Mouse (Mus musculus) ZHBTc4 (cell line): Measurements from ENCODE around the gene Prrt4.
"Not testable (repeated sequence)": the region's sequence is repeated elsewhere in the genome, so short reads cannot be mapped to it uniquely, and the experiment has no call there.

Experiments
- DNase-seq: peaks from one replicate; pipeline ENCODE4 v3.0.0-alpha.2; 2011; ENCODE audit warnings: low read depth, low spot score

Prrt4 gene

DNA sequence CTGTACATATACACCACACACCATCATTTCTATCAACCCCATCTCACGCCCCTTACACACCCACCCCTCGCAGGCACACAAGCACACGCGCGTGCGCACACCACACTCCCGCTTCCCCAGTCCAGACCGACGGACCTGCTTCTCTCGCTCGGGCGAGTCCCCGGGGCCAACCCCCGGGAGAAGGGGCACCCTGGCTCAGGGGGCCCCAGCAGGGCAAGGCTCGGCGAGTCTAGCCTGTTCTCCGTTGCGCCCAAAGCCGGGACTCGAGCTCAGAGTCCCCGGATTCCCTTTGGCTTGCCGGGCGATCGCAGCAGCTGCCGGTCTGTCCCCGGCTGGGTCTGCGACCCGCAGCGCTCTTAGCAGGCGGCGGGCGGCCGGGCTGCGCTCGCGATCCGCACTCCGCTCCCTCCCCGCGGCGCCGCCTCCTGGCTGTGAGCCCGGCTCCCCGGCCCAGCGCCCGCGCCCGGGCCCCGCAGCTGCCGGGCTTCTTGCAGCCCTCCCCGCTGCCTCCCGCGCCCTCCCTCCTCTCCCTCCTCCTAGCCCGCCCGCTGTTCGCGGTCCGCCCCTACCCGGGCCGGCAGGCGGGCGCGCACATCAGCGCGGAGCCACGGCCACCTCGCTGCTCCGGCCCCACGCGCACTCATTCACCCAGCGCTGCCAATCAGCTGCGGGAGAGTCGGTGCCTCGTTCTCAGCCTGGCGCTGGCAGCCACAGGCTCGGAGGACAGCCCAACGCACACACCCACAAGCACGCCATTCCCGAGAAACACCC lies at the start of gene Prrt4:
Gene Prrt4, minus strand, starts transcription at position 697 of the 771 bp plus-strand sequence.
- peak; percentile 83 for DNase-seq

DNA sequence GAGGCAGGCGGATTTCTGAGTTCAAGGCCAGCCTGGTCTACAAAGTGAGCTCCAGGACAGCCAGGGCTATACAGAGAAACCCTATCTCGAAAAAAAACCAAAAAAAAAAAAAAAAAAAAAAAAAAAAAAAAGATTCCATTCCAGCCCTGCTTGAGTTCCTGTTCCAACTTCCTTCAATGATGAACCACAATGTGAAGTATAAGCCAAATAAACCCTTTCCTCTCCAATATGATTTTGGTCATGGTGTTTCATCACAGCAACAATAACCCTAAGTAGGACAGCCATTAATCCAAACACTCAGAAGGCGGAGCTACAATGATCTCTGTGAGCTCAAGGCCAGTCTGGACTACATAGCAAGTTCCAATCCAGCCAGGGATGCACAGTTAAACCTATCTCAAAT lies 38.3 kb upstream of the Prrt4 start:
- DNase-seq, result not testable (repeated sequence)

DNA sequence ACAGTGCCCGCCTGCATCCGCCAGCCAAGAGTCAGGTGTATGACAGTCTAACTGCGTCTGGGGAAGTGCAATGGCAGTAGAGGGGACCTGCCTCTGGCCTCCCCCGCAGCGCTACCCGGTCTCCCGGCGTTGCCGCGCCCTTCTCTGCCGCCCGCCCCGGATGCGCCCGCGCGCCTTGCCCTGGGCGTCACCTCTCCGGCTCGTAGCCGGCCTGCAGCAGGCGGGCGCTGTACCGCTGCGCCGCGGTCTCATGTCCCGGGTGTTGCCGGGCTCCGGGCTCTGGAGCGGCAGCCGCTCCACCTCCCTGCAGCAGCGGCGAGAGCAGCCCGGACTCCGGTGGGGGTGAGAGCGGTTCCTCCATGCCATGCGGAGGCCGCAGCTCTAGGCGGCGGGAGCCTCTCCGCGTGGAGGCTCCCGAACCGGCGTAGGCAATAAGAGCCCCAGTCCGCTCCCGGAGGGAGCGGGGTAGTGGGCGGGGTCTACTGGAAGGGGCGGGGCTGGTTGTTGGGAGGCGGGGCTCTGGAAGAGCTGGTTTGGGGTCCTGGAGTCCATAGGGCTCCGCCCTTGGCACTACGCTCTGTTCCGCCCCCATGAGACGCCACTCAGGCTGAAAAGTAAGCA lies 36.6 kb upstream of the Prrt4 start, which contains the start of gene Impdh1:
Gene Impdh1, minus strand, starts transcription at position 484 of the 621 bp plus-strand sequence.
- peak; percentile 94 for DNase-seq

DNA sequence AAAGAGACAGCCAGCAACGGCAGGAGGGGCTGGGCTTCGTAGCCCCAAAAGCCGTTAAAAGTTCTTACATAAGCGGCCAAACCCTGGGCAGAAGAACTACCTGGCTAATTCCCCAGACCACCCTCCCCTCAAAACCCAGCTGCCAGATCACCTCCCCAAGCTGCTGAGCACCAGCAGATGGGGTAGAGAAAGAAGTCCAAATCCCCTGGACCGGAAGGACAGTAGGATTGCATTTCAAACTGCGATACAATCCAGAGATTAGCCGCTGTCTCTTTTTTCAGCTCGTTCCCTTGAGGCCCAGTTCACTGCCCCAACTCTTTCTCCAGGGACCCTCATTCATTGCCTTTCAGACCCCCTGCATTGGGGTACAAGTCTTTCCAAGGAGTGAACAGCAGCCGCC lies 35.8 kb upstream of the Prrt4 start:
- no peak for DNase-seq

DNA sequence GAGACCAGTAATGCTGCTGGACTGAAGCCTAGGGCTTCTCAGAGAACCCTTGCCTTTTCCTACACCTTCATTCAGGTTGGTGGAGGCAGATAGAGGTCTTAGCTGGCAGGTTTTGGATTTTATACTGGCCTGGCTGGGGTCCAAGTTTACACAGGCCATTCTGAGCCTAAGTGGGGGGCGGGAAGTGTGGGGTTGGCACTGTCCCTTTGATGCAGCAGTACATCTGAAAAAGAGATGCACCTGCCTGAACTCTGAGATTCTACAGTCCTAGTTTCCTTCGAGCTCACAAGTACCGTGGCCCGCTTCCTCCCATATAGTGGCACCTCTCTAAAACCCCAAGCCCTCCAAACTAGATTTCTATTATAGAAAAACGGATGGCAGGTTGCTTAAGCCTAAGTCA lies 35.4 kb upstream of the Prrt4 start:
- DNase-seq, result no peak

DNA sequence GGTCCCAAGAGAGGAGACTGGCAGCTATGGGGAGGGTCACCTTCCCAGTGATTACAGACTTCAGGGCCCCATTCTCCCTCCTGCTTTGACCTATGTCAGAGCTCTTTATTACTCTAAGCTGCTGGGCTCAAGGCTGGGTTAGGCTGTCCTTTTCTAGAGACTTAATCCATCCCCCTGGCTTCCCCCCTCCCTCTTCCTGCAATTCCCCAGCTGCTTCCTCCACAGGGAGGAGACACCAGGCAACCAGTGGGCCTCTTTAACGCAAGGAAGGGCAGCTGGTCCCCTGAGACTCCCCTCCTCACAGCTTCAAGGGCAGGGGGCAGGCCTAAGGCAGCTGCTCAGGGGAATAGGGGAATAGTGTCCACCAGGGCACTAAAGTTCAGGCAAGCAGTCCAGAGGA lies 34.9 kb upstream of the Prrt4 start:
- DNase-seq, result no peak

DNA sequence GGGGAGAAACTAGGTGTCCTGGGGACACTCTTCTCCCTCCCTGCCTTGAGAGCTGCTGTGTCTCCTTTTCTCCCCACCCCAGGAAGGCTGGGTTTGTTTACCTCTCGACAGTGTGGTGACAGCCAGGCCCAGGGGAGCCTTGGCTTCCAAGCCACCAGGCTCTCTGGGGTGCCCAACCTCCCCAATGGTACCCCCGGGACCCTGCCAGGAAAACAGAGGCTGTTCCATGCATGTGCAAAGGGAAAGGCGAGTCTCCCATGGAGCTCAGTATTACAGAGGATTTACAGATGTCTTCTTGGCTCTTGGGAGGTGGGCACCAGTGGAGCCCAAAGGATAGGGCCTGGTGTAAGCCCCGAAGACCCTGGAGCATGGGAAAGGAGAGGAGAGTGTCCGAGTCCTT lies 34.1 kb upstream of the Prrt4 start:
- DNase-seq, result no peak

DNA sequence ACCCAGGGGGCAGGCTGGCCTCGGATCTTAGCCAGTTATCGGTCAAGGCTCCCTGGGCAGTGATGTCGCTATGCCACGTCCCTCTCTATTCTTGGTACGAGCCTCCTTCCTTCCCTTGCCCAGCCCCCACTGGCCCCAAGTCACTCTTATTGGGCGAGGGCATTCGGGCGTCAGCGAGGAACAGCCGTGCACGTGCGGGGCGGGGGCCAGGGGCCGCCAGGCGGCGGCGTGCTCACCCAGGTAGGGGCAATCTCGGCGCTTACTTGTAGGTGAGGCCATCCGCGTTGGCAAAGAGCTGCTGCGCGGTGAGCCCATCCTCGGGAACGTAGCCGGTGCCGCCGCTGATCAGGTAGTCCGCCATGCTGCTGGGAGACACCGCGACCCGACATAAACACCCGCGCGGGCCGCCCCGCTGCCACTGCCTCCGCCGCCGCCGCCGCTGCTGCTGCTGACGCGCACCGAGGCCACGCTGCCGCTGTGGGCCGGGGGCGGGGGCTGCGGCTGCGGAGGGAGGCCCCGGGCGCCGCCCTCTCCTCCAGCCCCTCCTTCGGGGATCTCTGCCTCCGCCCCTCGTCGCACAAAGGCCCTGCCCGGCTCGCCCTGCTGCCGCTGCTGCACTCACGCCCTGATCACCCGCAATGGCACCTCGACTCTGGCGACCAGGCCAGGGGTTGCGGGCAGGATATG lies 32.6 kb upstream of the Prrt4 start:
- DNase-seq, result peak; percentile 93

DNA sequence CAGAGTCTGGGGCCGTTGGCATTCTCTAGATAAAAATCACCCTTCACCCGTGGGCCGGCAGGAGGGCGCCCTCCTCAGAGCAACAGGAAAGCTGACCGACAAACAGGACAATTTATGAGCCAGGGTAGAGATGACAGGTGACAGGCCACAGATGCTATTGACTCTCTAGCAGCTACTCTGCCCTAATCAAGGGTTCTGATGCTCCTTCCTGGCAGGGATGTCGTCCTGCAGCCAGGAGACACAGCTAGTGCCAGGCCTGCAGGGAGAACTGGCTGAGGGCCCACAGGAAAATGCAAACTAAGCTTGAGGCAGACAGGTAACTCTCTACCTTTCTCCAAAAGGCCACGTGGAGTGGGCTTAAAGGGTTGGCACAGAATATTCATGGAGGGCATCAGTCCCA lies 31.8 kb upstream of the Prrt4 start:
- no peak for DNase-seq

DNA sequence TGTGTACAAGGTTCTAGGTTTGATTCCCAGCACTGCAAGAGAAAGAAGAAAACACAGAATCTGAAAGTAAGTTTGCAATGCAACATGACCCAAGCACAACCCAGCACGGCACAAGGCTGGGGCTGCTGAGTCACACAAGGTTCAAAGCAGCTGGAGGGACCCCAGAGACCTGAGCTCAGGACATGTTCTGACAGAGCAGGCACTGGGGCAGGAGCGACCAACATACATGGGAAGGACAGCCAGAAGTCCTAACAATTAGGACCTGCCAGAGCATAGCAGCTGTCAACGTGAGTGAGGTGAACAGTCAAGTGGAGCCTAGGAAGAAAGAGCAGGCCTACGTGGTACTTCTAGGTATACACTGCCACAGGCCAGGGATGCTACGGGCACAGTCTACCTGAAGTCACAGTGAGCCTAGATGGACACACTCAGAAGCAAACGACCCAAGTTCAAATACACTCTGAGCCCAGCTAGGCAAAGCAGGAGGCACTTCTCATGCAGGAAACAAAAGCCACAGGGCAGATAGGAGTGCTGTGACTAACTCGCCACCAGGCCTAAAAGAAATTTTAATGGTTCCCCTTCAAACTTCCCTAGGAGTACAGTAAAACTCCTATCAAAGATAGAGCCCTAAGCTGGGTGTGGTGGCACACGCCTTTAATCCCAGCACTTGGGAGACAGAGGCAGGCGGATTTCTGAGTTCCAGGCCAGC lies 31.0 kb upstream of the Prrt4 start:
- DNase-seq, result no peak

DNA sequence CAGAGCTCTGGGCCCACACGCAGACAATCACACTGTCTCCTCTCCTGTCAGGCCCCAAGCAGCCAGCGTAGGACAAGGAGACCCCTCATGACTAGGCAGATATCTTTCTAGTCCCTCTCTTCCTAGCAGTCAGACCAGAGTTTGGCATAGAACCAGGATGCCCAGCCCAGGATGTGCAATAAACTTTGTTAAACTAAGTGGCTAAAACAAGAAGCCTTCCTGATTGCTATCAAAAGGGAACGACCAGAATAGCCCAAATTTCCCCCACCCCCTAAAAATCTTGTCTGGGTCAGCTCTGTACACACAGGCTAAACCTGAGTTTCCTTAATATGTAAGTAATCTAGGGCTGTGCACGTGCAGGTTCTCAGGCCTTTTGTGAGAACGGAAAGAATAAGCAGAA lies 28.8 kb upstream of the Prrt4 start:
- DNase-seq, result no peak

DNA sequence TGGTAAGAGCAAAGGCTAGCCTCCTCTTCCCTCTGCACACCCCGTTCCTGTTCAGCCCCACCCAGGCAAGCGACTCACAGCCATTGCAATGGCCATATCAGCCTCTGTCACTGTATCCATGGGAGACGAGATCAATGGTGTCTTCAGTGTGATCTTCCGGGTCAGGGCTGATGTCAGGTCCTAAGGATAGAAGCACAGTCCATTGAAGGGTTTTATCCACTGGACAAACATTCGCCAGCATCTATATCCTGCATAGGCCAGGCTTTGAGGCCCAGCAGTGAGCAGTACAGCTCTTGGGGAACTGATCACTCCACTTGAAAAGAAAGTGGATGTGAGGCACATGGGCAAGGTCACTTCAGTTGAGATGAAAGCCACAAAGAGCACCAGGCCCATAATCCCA lies 27.6 kb upstream of the Prrt4 start:
- no peak for DNase-seq

DNA sequence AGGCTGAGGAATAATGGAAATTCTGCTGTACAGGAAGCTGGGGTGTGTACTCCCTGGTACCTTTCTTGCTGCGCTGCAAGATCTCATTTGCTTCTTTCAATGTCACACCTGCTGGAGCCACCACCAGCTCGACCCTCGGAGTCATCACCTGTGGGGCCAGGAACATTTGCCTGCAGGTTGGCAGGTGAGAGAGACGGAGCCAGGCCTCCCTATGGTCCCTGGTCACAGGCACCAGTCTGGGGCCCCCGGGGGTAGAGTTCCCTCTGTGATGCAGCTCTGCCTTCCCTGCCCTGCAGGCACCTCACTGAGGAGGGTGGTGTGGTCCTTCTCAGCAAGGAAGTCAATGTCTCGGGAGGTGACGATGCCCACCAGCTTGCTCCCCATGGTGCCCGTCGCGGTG lies 26.6 kb upstream of the Prrt4 start:
- no peak for DNase-seq

DNA sequence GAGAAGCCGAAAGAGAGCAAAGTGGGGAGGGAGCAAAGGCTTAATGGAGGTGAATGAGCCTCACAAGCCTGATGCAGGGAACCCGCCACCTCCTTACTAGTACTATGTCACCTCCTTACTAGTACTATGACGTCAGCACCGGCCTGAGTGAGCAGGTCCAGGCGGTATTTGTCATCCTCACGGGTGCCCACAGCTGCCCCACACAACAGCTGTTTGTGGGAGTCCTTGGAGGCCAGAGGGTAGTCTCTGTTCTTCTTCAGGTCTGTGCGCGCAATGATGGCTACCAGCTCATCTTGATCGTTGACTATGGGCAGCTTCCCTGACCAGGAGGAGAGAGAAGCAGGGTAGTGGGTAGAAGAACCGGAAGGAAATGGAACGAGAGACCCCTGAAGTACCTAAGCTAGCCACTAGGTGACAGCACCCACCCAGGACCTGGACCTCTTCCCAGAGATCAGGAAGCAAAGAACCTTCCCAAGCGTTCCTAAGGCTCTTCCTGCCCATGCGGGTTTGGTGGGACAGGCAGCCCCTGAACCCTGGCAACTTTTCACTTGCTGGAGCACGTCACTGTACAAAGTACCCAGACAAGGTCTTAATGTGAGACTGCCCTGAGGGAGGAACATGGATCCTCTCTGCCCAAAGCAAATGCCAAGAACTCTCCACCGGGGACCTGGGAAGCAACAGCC lies 25.7 kb upstream of the Prrt4 start:
- DNase-seq, result peak; percentile 85

DNA sequence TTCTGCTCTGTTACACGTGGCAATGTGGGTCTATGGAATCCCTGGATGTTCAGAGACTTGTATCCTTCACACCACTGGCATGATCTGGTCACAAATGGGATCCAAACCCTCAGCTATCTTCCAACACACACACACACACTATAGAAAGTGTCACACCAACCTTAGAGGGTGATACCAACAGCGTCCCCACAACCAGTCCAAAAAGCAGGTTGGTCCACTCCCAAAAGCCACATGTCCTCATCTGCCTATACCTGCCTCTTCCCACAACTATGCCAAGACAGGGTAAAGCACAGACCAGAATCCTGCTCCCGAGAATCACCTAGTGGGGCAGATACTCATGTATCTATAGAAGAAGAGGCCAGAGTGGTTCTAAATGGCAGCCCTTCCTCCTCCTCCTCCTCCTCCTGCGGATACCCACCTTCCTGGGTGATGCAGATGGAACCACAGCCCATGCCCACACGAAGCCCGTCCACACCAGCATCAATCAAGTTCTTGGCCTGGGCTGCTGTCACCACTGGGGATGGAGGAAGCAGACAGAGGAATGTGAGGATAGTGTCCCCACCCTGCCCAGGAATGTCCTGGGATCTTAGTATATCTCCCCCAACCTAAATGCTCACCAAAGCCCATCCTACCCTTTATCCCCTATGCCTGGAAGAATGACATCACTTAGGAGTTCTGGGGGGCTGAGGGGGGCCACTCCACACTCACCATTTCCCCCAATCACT lies 24.6 kb upstream of the Prrt4 start:
- peak; percentile 64 for DNase-seq

DNA sequence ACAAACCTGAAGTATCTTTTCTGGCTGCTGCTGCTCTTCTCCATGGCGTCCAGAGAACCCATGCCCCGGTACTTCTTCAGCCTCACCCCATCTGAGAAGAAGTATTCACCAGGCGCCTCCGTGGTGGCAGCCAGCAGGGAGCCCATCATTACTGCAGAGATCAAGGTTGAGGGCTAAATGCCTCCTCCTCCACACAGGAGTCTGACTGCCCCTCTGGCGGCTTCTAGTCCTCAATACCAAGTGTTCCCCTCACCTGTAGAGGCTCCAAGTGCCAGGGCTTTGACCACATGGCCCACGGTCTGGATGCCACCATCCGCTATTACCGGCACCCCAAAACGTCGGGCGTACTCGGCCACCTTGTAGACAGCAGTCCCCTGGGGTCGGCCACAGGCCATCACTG lies 23.7 kb upstream of the Prrt4 start:
- no peak for DNase-seq

DNA sequence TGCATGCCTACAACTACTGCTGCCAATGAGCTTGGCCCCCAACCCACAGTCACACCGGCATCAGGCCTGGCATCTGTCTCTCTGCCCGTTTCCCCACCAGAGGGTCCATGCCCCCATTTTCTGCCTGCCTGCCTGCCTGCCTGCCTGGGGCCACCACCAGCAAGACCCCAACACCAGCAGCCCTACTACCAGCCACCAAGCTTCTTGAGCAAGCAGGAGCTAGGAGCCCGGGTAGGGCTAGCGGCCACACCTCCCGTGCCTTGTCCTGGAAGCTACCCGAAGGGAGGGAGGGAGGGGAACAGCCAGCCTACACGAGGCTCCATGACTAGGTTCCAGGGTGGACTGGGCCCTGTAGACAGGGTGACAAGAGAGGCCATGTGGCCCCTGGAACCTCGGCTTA lies 22.6 kb upstream of the Prrt4 start:
- DNase-seq, result no peak

DNA sequence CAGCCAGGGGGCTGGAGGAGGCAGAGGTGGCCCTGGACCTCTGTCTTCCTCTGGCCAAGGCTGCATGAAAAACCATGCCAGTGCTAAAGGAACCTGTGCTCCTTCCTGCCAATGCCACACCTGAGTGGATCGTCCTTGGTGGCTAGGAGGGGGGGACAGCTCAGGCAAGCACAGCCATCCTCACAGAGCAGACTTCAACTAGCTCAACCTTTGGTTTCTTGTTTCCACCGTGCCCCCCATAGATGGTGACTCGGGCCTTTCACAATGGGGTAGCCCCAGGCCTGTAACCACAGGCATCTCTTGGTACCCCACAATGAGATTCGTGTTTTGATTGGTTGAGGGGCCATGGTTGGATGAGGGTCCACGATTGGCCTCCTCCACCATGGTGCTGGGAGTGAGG lies 22.0 kb upstream of the Prrt4 start:
- DNase-seq, result no peak

DNA sequence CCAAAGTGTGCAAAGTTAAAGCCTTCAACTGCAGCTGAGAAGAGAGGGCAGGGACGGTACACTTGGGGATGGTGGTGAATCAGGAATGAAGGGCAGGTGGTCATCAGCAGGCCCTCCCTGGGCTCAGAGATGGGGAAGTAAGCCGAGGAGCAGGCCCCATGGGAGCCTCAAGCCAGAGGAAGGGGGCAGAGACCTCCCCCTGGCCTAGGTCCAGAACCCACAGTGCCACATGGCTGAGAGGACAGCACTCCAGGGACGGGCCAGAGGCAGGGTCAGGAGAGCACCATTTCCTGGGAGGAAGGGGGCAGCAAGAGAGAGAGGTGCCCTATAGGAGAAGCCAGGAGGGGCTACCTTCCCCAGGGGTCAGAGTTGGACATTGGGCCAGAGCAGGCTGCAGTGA lies 21.1 kb upstream of the Prrt4 start:
- no peak for DNase-seq

DNA sequence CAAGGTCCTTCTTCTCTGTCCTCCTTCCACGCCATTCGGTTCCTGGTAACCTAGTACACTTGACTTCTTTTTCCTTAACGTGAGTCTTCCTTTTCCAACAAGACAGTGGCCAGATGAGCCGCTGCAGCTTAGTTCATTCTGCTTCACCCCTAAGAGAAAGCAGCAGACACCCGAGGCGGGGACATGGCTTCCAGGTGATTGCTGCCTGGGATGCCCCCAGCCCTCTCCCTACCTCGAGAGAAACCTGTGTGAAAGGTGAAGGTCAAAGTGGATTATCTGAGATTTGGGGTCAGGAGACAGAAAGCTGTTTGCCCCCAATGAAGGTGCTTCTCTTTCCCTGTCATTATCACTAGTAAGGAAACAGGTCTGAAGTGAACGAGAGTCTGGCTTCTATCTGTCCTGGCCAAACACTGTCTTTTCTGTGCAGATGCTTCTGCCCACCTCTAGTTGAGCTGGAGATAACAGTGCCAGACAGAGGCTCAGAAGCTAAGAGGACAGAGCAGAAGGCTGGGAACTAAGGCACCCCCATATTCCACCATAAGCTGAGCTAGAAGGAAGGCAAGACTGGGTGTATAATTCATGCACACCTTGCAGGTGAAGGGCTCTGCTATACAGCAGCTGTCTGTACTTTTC lies 20.0 kb upstream of the Prrt4 start:
- DNase-seq, result no peak
